12 mouse cellular contexts compared by ENCODE assay signal in genomic region chr16:29977711-29978110, GRCm38 (mm10).
DNase-seq lines count a peak whose midpoint lies in the region; ATAC-seq and TF ChIP-seq lines count a peak whose summit lies in the region.
"Had no signal": no experiment of that assay in that cellular context is flagged by ENCODE, and none has a peak within 500 bp of the region (broad histone marks: within the 10 kb centered on the region; RNA-seq: fewer than 3 reads in every experiment).

No protein-coding gene starts in this region.

- no peak overlapping the region for H3K9ac ChIP-seq in forebrain, embryonic 12.5 days
- H3K9ac ChIP-seq in stomach, postnatal 0 days (ENCODE audit: low read length): no peak overlapping the region
- H3K9ac ChIP-seq: heart, embryonic 12.5 days had no signal

- TF ChIP-seq CTCF in stomach, postnatal 0 days (IDR thresholded peaks at IDR 0.05; ENCODE audit: low read depth): no peak

- peak; percentile 43 for TF ChIP-seq EP300 in stomach, postnatal 0 days (optimal IDR thresholded peaks at IDR 0.05)

- H3K4me2 ChIP-seq in forebrain, embryonic 12.5 days: no peak overlapping the region
- H3K4me2 ChIP-seq in stomach, postnatal 0 days (replicated peaks; ENCODE audit: low read depth): no peak overlapping the region
- H3K4me2 ChIP-seq: heart, embryonic 12.5 days; liver, embryonic 11.5 days had no signal

- peaks cover 58% of the 10 kb centered on the region for H3K27me3 ChIP-seq in forebrain, embryonic 10.5 days (ENCODE audit: poor library complexity, severe bottlenecking)
- H3K27me3 ChIP-seq in forebrain, embryonic 12.5 days: peaks cover 16% of the 10 kb centered on the region; the same call in 1 of the 2 replicates
- no peaks in the 10 kb centered on the region for H3K27me3 ChIP-seq in stomach, postnatal 0 days (ENCODE audit: control insufficient read depth, insufficient read depth, low read length)

- H3K9me3 ChIP-seq in forebrain, embryonic 10.5 days: no peaks in the 10 kb centered on the region
- no peaks in the 10 kb centered on the region for H3K9me3 ChIP-seq in forebrain, embryonic 12.5 days
- H3K9me3 ChIP-seq in stomach, postnatal 0 days (ENCODE audit: control insufficient read depth, low read length): no peaks in the 10 kb centered on the region
- H3K9me3 ChIP-seq: heart, embryonic 12.5 days had no signal

- no peak for DNase-seq in forebrain, embryonic 10.5 days (ENCODE audit: extremely low spot score, low spot score)
- peak; percentile 85 for DNase-seq in urinary bladder, postnatal 14 days (ENCODE audit: low spot score)
- DNase-seq in urinary bladder, adult 2 months (ENCODE audit: low spot score): no peak
- peak; percentile 35 for DNase-seq in lung, postnatal 14 days
- peak; percentile 34 for DNase-seq in stomach, postnatal 0 days (ENCODE audit: low spot score)
- no peak for DNase-seq in layer of hippocampus, postnatal 25 days (ENCODE audit: extremely low spot score in 1 of 2, low spot score in 1 of 2)
- no peak for DNase-seq in embryo, embryonic 10 days (ENCODE audit: low spot score)
- DNase-seq: right cerebral cortex, postnatal 25 days had no signal

- ATAC-seq in forebrain, embryonic 12.5 days (ENCODE audit: low FRiP score): no peak
- ATAC-seq in stomach, postnatal 0 days (ENCODE audit: low FRiP score, low TSS enrichment): peak; percentile 55
- ATAC-seq: forebrain, embryonic 16.5 days had no signal

- H3K27ac ChIP-seq in forebrain, embryonic 10.5 days: peak overlapping the region; percentile 58
- no peak overlapping the region for H3K27ac ChIP-seq in forebrain, embryonic 12.5 days
- H3K27ac ChIP-seq in stomach, postnatal 0 days (replicated peaks): peak overlapping the region; percentile 56

- peaks cover 19% of the 10 kb centered on the region for H3K4me1 ChIP-seq in forebrain, embryonic 10.5 days
- H3K4me1 ChIP-seq in forebrain, embryonic 12.5 days: peaks cover 5% of the 10 kb centered on the region
- no peaks in the 10 kb centered on the region for H3K4me1 ChIP-seq in stomach, postnatal 0 days (replicated peaks; ENCODE audit: control insufficient read depth, insufficient read depth)

- 65% methylated on average over 8 of the region's 8 CpGs for WGBS in forebrain, embryonic 10.5 days
- 71% methylated on average over 8 of the region's 8 CpGs for WGBS in forebrain, embryonic 12.5 days
- WGBS in stomach, postnatal 0 days: 45% methylated on average over 8 of the region's 8 CpGs

- no peak overlapping the region for H3K4me3 ChIP-seq in forebrain, embryonic 10.5 days
- no peak overlapping the region for H3K4me3 ChIP-seq in forebrain, embryonic 12.5 days (replicated peaks)
- H3K4me3 ChIP-seq in stomach, postnatal 0 days (ENCODE audit: low read depth, low read length): no peak overlapping the region
- H3K4me3 ChIP-seq: heart, embryonic 12.5 days had no signal

- no peaks in the 10 kb centered on the region for H3K36me3 ChIP-seq in forebrain, embryonic 10.5 days (replicated peaks)
- H3K36me3 ChIP-seq in forebrain, embryonic 12.5 days (replicated peaks): no peaks in the 10 kb centered on the region
- H3K36me3 ChIP-seq in stomach, postnatal 0 days (ENCODE audit: control insufficient read depth, insufficient read depth, low read length): no peaks in the 10 kb centered on the region
- H3K36me3 ChIP-seq: heart, embryonic 12.5 days had no signal

Comparison
In these comparisons a context has a peak if more than half of its experiments do, and no peak if none do; other contexts are left out.
1. DNase-seq: peak in urinary bladder, postnatal 14 days (single experiment), lung, postnatal 14 days (single experiment) and stomach, postnatal 0 days (single experiment); none in forebrain, embryonic 10.5 days (single experiment), urinary bladder, adult 2 months (single experiment), layer of hippocampus, postnatal 25 days (0 of 2) and embryo, embryonic 10 days (single experiment).